Mouse (Mus musculus): Measurements from ENCODE around the gene Rbks.

- TF ChIP-seq CTCF (IDR thresholded peaks at IDR 0.05; ENCODE audit: low read depth) (peak; percentile 29; the same call in 1 of the 2 replicates), EP300 (IDR thresholded peaks at IDR 0.05; ENCODE audit: low read depth) (no peak)
These were observed 100.7 kb downstream of the Rbks start, which contains the start of gene Mrpl33 for GRCm38 (mm10) chr5:31596481-31597429.

All from liver, postnatal 0 days (tissue).